Mouse (Mus musculus): ENCODE data around the gene Dnajc8. TPM values are rescaled to one million over a fixed set of nuclear protein-coding genes. Genes with fewer than 3 reads are reported as not detected.
A peak's percentile ranks its signal among the peaks of the same experiment; 100 is the strongest.

Gene Dnajc8
- total and polyA plus RNA-seq, 3 experiments: 110 to 246 TPM; not detected in 1

DNA sequence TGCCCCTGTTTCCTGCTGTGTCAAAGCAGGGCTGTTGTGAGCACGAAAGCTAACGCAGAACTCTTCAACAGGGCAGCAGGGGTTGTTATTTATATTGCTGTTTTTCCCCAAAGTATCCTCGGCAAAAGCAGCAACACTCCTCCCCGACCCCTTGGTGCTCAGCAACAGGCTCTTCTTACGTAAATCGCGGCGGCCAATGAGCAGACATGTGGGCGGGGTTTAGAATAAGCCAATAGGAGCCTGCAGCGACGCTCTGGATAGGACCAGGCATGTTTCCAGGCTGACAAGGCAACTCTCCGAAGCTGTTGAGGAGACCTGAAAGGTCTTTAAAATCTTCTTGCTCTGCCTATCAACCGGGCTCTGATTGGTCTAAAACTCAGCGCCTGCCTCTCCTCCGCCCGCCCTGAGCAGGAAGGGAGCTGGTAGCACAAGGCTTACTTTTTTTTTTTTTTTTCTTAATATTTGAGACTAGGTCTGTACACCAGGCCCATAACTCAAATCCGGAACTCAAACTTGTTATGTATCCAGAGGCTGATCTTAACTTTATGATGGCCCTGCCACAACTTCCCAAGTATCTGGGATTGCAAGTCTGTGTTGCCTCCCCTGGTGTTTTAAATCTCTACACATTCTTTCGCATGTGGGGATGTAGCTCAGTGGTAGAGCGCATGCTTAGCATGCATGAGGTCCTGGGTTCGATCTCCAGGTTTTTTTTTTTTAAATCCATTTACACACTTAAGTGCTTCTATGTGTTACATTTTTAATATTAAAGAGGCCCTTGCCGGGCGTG lies 19.8 kb upstream of the Dnajc8 start:
- H3K27me3 ChIP-seq (ENCODE audit: control insufficient read depth in 1 of 2, insufficient read depth in 2 of 2, low read length in 2 of 2): no peaks in the 10 kb centered on the region
- H3K36me3 ChIP-seq (ENCODE audit: control insufficient read depth in 1 of 2, insufficient read depth in 2 of 2, low read length in 2 of 2): peaks cover 0 to 28% of the 10 kb centered on the region in 2 experiments; a peak in 2 of 4 replicates
- 0 out of 2 replicates have a peak, but pooled peaks have one; percentile 10 for TF ChIP-seq MAFK (IDR thresholded peaks at IDR 0.05; ENCODE audit: borderline replicate concordance, low read depth, low read length)
- TF ChIP-seq GABPA (IDR thresholded peaks at IDR 0.05; ENCODE audit: low read depth, low read length): no peak
- no peak for TF ChIP-seq CTCF (IDR thresholded peaks at IDR 0.05 in 2 of 3, conservative IDR thresholded peaks at IDR 0.05 in 1 of 3; ENCODE audit: control insufficient read depth in 1 of 3, insufficient read depth in 1 of 3, low read depth in 2 of 3, low read length in 3 of 3, poor library complexity in 1 of 3, severe bottlenecking in 1 of 3)
- TF ChIP-seq USF1 (IDR thresholded peaks at IDR 0.05; ENCODE audit: low read depth, low read length): no peak
- peak; percentile 24; the same call in 1 of the 2 replicates for TF ChIP-seq MAZ (IDR thresholded peaks at IDR 0.05; ENCODE audit: low read depth, low read length)
- peak; percentile 36 for TF ChIP-seq SIN3A (IDR thresholded peaks at IDR 0.05; ENCODE audit: low read length)
- peak; percentile 98 for TF ChIP-seq TBP (IDR thresholded peaks at IDR 0.05; ENCODE audit: low read depth, low read length)
- TF ChIP-seq MAX (IDR thresholded peaks at IDR 0.05; ENCODE audit: low read length): peak; percentile 63; the same call in 1 of the 2 replicates
- TF ChIP-seq SMC3 (IDR thresholded peaks at IDR 0.05; ENCODE audit: low read depth, low read length): no peak
- TF ChIP-seq CHD2 (IDR thresholded peaks at IDR 0.05; ENCODE audit: low read length): 0 out of 2 replicates have a peak, but pooled peaks have one; percentile 15
- peak; percentile 33; the same call in 1 of the 2 replicates for TF ChIP-seq ELF1 (IDR thresholded peaks at IDR 0.05; ENCODE audit: low read depth, low read length)
- peak; percentile 25; the same call in 1 of the 2 replicates for TF ChIP-seq TCF12 (IDR thresholded peaks at IDR 0.05; ENCODE audit: low read depth, low read length)
- no peak; the same call in 1 of the 2 replicates for TF ChIP-seq KAT2A (conservative IDR thresholded peaks at IDR 0.05; ENCODE audit: low read depth, low read length)
- no peak for TF ChIP-seq MYB (IDR thresholded peaks at IDR 0.05; ENCODE audit: low read depth, low read length)
- TF ChIP-seq MYC (IDR thresholded peaks at IDR 0.05; ENCODE audit: low read depth, low read length): peak; percentile 53; the same call in 1 of the 2 replicates
- peak; percentile 57 for TF ChIP-seq NELFE (IDR thresholded peaks at IDR 0.05; ENCODE audit: low read depth, low read length)
- TF ChIP-seq POLR2AphosphoS2 (IDR thresholded peaks at IDR 0.05; ENCODE audit: low read length): peak; percentile 71
- no peak for TF ChIP-seq EP300 (IDR thresholded peaks at IDR 0.05; ENCODE audit: low read depth in 1 of 2, low read length in 2 of 2)
- TF ChIP-seq ZMIZ1 (IDR thresholded peaks at IDR 0.05; ENCODE audit: low read depth, low read length): peak; percentile 48; the same call in 1 of the 2 replicates
- no peak for TF ChIP-seq UBTF (IDR thresholded peaks at IDR 0.05; ENCODE audit: borderline replicate concordance, insufficient read depth, low read depth, low read length)
- peak; percentile 70 to 72 for TF ChIP-seq POLR2A (IDR thresholded peaks at IDR 0.05; ENCODE audit: control insufficient read depth in 1 of 2, insufficient read depth in 1 of 2, low read depth in 1 of 2, low read length in 2 of 2, poor library complexity in 1 of 2)
- TF ChIP-seq POLR2AphosphoS5 (IDR thresholded peaks at IDR 0.05; ENCODE audit: borderline replicate concordance, low read depth, low read length): no peak
- peak; percentile 21; the same call in 1 of the 2 replicates for TF ChIP-seq HCFC1 (IDR thresholded peaks at IDR 0.05; ENCODE audit: low read depth, low read length)
- TF ChIP-seq RCOR1 (IDR thresholded peaks at IDR 0.05; ENCODE audit: low read depth, low read length): no peak
- TF ChIP-seq ZC3H11A (IDR thresholded peaks at IDR 0.05; ENCODE audit: low read depth, low read length): no peak
- no peak for TF ChIP-seq USF2 (IDR thresholded peaks at IDR 0.05; ENCODE audit: borderline replicate concordance in 1 of 2, insufficient read depth in 1 of 2, low read depth in 1 of 2, low read length in 2 of 2)
- TF ChIP-seq MXI1 (IDR thresholded peaks at IDR 0.05; ENCODE audit: low read depth, low read length): peak; percentile 65
- TF ChIP-seq ETS1 (IDR thresholded peaks at IDR 0.05; ENCODE audit: low read depth, low read length): peak; percentile 51; the same call in 1 of the 2 replicates
- TF ChIP-seq ZKSCAN1 (IDR thresholded peaks at IDR 0.05; ENCODE audit: low read depth, low read length): no peak
- peak; percentile 98 for TF ChIP-seq ZNF384 (IDR thresholded peaks at IDR 0.05; ENCODE audit: low read depth, low read length)
- H3K4me1 ChIP-seq (ENCODE audit: control insufficient read depth in 1 of 2, insufficient read depth in 2 of 2, low read length in 2 of 2): peaks cover 16 to 18% of the 10 kb centered on the region in 2 experiments
- peak; percentile 99 for DNase-seq (ENCODE audit: low read depth, low spot score)
- H3K27ac ChIP-seq (ENCODE audit: control insufficient read depth, low read depth, low read length): peak overlapping the region; percentile 92
- peak overlapping the region; percentile 55 to 63 for H3K4me3 ChIP-seq (ENCODE audit: control insufficient read depth in 1 of 2, insufficient read depth in 1 of 2, low read depth in 2 of 2, low read length in 2 of 2)
- no peaks in the 10 kb centered on the region for H3K9me3 ChIP-seq (replicated peaks; ENCODE audit: insufficient read depth, low read length)
- peaks cover 7% of the 10 kb centered on the region; the same call in 1 of the 2 replicates for H3K79me2 ChIP-seq (ENCODE audit: control insufficient read depth, insufficient read depth, low read length, poor library complexity)
- H3K9ac ChIP-seq (ENCODE audit: control insufficient read depth, low read depth, low read length, poor library complexity, severe bottlenecking): peak overlapping the region; percentile 95
